In genomic region chr2:65413746-65414145, GRCm38 (mm10) we compare ENCODE assay signal across 8 mouse cellular contexts. TPM values are rescaled to one million over a fixed set of nuclear protein-coding genes. Genes with fewer than 3 reads are reported as not detected.
A peak's percentile ranks its signal among the peaks of the same experiment; 100 is the strongest.
DNase-seq lines count a peak whose midpoint lies in the region; ATAC-seq lines count a peak whose summit lies in the region.

No protein-coding gene starts in this region.

- no peaks in the 10 kb centered on the region for H3K36me3 ChIP-seq in heart, embryonic 13.5 days

- DNase-seq in 3134 (ENCODE audit: extremely low read depth, insufficient read length, low spot score) = peak; percentile 33
- DNase-seq in 416B (ENCODE audit: low read depth) = peak; percentile 60
- peak; percentile 49 to 66 for DNase-seq in cerebellum, postnatal 10 days
- peak; percentile 7 to 37 for DNase-seq in kidney, postnatal 4 days
- DNase-seq in telencephalon, adult 2 months (ENCODE audit: low read depth, low spot score) = peak; percentile 75
- no peak for DNase-seq in testis, postnatal 10 days (ENCODE audit: low spot score)

- H3K4me2 ChIP-seq in heart, embryonic 13.5 days = peak overlapping the region; percentile 81

- peak overlapping the region; percentile 47 for H3K4me3 ChIP-seq in heart, embryonic 13.5 days

- H3K4me1 ChIP-seq in heart, embryonic 13.5 days = peaks cover 6% of the 10 kb centered on the region; the same call in 1 of the 2 replicates

- 0% methylated on average over 3 of the region's 3 CpGs for WGBS in heart, embryonic 13.5 days

- H3K9ac ChIP-seq in heart, embryonic 13.5 days = peak overlapping the region; percentile 78

- peak overlapping the region; percentile 74 for H3K27ac ChIP-seq in heart, embryonic 13.5 days (replicated peaks)

- no peaks in the 10 kb centered on the region for H3K27me3 ChIP-seq in heart, embryonic 13.5 days (replicated peaks)

- H3K9me3 ChIP-seq in heart, embryonic 13.5 days = peaks cover 7% of the 10 kb centered on the region; the same call in 1 of the 2 replicates

- no peak for ATAC-seq in heart, embryonic 13.5 days (ENCODE audit: extremely low read depth, insufficient number of reproducible peaks, low FRiP score, low TSS enrichment)
- peak; percentile 78 for ATAC-seq in megakaryocyte-erythroid progenitor cell, adult 5-6 weeks (replicated peaks; ENCODE audit: low FRiP score, low TSS enrichment, poor library complexity, severe bottlenecking)

RNA-seq across cellular contexts. Expression of gene Slc38a11, which starts 49.9 kb away (rescaled TPM):
- 0.11 TPM in 1 of 2 replicates, not detected in the other for polyA plus RNA-seq in heart, embryonic 13.5 days (2015; fragmentation: Nextera tagmentation; extraction: Ambion mirVana)
- not detected in 2 replicates for total RNA-seq in megakaryocyte-erythroid progenitor cell, adult 5-6 weeks (2014; fragmentation: Nextera tagmentation)
- total RNA-seq in megakaryocyte-erythroid progenitor cell, adult 5-6 weeks (2017) = not detected in 2 replicates
